Mouse (Mus musculus): ENCODE data around the gene Emp1. TPM values are rescaled to one million over a fixed set of nuclear protein-coding genes. Genes with fewer than 3 reads are reported as not detected.

Gene Emp1
- 0.64 to 1.2 TPM (median 0.92 TPM) in 4 replicates for total RNA-seq (2023; ENCODE audit: inconsistent age)

GRCm38 (mm10) chr6:135362459-135363159 is at the start of gene Emp1:
Emp1 (plus strand) TSS chr6:135362545.

Other genes starting within 250 kb of the Emp1 start
- 0.39 TPM in 1 of 4 replicates, not detected in the others for gene Gprc5d, start 244.3 kb upstream of the Emp1 start, total RNA-seq (2023; ENCODE audit: inconsistent age)
- gene Fam234b, start 164.6 kb upstream of the Emp1 start, total RNA-seq (2023; ENCODE audit: inconsistent age): 11.2 to 19.2 TPM (median 13.8 TPM) in 4 replicates
- gene Hebp1, start 164.5 kb upstream of the Emp1 start, total RNA-seq (2023; ENCODE audit: inconsistent age): 13.9 to 23.4 TPM (median 20.3 TPM) in 4 replicates
- gene Gsg1, start 108.2 kb upstream of the Emp1 start, total RNA-seq (2023; ENCODE audit: inconsistent age): not detected in 4 replicates
- gene Pbp2, start 52.1 kb upstream of the Emp1 start, total RNA-seq (2023; ENCODE audit: inconsistent age): not detected in 4 replicates

All from B cell, adult (primary cell).